Mouse (Mus musculus): ENCODE measurements around the gene Pias3. TPM values are rescaled to one million over a fixed set of nuclear protein-coding genes. Genes with fewer than 3 reads are reported as not detected.
A peak's percentile ranks its signal among the peaks of the same experiment; 100 is the strongest.

Pias3 gene
- total and polyA plus RNA-seq, 2 experiments = 1.7 to 8.1 TPM

- H3K4me3 ChIP-seq (ENCODE audit: insufficient read depth, low read depth, low read length) = no peak overlapping the region
- H3K27me3 ChIP-seq (ENCODE audit: control insufficient read depth, insufficient read depth, low read length) = no peaks in the 10 kb centered on the region
- TF ChIP-seq POLR2A (IDR thresholded peaks at IDR 0.05; ENCODE audit: extremely low read depth, insufficient read depth, low read length) (no peak), CTCF (IDR thresholded peaks at IDR 0.05; ENCODE audit: low read depth, low read length) (no peak)
- H3K4me1 ChIP-seq (ENCODE audit: control insufficient read depth, insufficient read depth, low read length) = peaks cover 2% of the 10 kb centered on the region
- H3K9ac ChIP-seq (ENCODE audit: low read depth, low read length) = no peak overlapping the region
- H3K36me3 ChIP-seq (ENCODE audit: control insufficient read depth, insufficient read depth, low read length) = no peaks in the 10 kb centered on the region
- no peaks in the 10 kb centered on the region for H3K79me2 ChIP-seq (ENCODE audit: control insufficient read depth, insufficient read depth, low read length)
- H3K27ac ChIP-seq (replicated peaks; ENCODE audit: insufficient read depth, low read depth, low read length) = no peak overlapping the region
- 90% methylated on average over 5 of the region's 5 CpGs for WGBS
- DNase-seq (ENCODE audit: extremely low read depth, low read depth, low spot score) = no peak
Measured at GRCm38 (mm10) chr3:96666916-96667315, 29.3 kb upstream of the Pias3 start.

- DNase-seq (ENCODE audit: extremely low read depth, low read depth, low spot score) = peak; percentile 39
- Histone ChIP-seq H3K79me2 (ENCODE audit: control insufficient read depth, insufficient read depth, low read length) (no peaks in the 10 kb centered on the region), H3K27ac (replicated peaks; ENCODE audit: insufficient read depth, low read depth, low read length) (no peak overlapping the region), H3K4me1 (ENCODE audit: control insufficient read depth, insufficient read depth, low read length) (peaks cover 2% of the 10 kb centered on the region), H3K4me3 (ENCODE audit: insufficient read depth, low read depth, low read length) (no peak overlapping the region), H3K9ac (ENCODE audit: low read depth, low read length) (no peak overlapping the region), H3K27me3 (ENCODE audit: control insufficient read depth, insufficient read depth, low read length) (no peaks in the 10 kb centered on the region), H3K36me3 (ENCODE audit: control insufficient read depth, insufficient read depth, low read length) (no peaks in the 10 kb centered on the region)
- 15% methylated on average over 1 of the region's 1 CpGs for WGBS
- peak; percentile 38; the same call in 1 of the 2 replicates for TF ChIP-seq CTCF (IDR thresholded peaks at IDR 0.05; ENCODE audit: low read depth, low read length)
- TF ChIP-seq POLR2A (IDR thresholded peaks at IDR 0.05; ENCODE audit: extremely low read depth, insufficient read depth, low read length) = no peak
Measured at GRCm38 (mm10) chr3:96667316-96667715, 28.9 kb upstream of the Pias3 start.

GRCm38 (mm10) chr3:96668424-96669067, 27.6 kb upstream of the Pias3 start:
- TF ChIP-seq CTCF (IDR thresholded peaks at IDR 0.05; ENCODE audit: low read depth, low read length) (no peak), POLR2A (IDR thresholded peaks at IDR 0.05; ENCODE audit: extremely low read depth, insufficient read depth, low read length) (no peak)
- no peak overlapping the region for H3K4me3 ChIP-seq (ENCODE audit: insufficient read depth, low read depth, low read length)
- 92% methylated on average over 5 of the region's 5 CpGs for WGBS

GRCm38 (mm10) chr3:96669727-96670468, 26.3 kb upstream of the Pias3 start, which contains the start of gene Ankrd35:
Gene Ankrd35 (plus strand): TSS chr3:96670131.
- no peak within 1 kb of the TSS for H3K27ac ChIP-seq (replicated peaks; ENCODE audit: insufficient read depth, low read depth, low read length)
- TF ChIP-seq POLR2A (IDR thresholded peaks at IDR 0.05; ENCODE audit: extremely low read depth, insufficient read depth, low read length) = no peak
- TF ChIP-seq CTCF (IDR thresholded peaks at IDR 0.05; ENCODE audit: low read depth, low read length) = peak; percentile 41
- H3K9ac ChIP-seq (ENCODE audit: low read depth, low read length) = 0 out of 2 replicates have a peak within 1 kb of the TSS, but pooled peaks have one; percentile 29
- H3K27me3 ChIP-seq (ENCODE audit: control insufficient read depth, insufficient read depth, low read length) = no peaks in the 10 kb centered on the region
- H3K4me3 ChIP-seq (ENCODE audit: insufficient read depth, low read depth, low read length) = peak within 1 kb of the TSS; percentile 37; the same call in 1 of the 2 replicates
- no peaks in the 10 kb centered on the region for H3K79me2 ChIP-seq (ENCODE audit: control insufficient read depth, insufficient read depth, low read length)
- 7% methylated on average over 35 of the region's 35 CpGs for WGBS
- DNase-seq (ENCODE audit: extremely low read depth, low read depth, low spot score) = peak; percentile 83
- no peaks in the 10 kb centered on the region for H3K36me3 ChIP-seq (ENCODE audit: control insufficient read depth, insufficient read depth, low read length)
- no peaks in the 10 kb centered on the region for H3K4me1 ChIP-seq (ENCODE audit: control insufficient read depth, insufficient read depth, low read length)

More at GRCm38 (mm10) chr3:96668424-96669067, 27.6 kb upstream of the Pias3 start:
- DNase-seq (ENCODE audit: extremely low read depth, low read depth, low spot score) = no peak
- no peaks in the 10 kb centered on the region for H3K27me3 ChIP-seq (ENCODE audit: control insufficient read depth, insufficient read depth, low read length)
- H3K4me1 ChIP-seq (ENCODE audit: control insufficient read depth, insufficient read depth, low read length) = peaks cover 2% of the 10 kb centered on the region
- H3K36me3 ChIP-seq (ENCODE audit: control insufficient read depth, insufficient read depth, low read length) = no peaks in the 10 kb centered on the region
- no peaks in the 10 kb centered on the region for H3K79me2 ChIP-seq (ENCODE audit: control insufficient read depth, insufficient read depth, low read length)
- H3K9ac ChIP-seq (ENCODE audit: low read depth, low read length) = no peak overlapping the region
- no peak overlapping the region for H3K27ac ChIP-seq (replicated peaks; ENCODE audit: insufficient read depth, low read depth, low read length)

- no peak for DNase-seq (ENCODE audit: extremely low read depth, low read depth, low spot score)
- H3K9ac ChIP-seq (ENCODE audit: low read depth, low read length) = no peak overlapping the region
- no peaks in the 10 kb centered on the region for H3K4me1 ChIP-seq (ENCODE audit: control insufficient read depth, insufficient read depth, low read length)
- no peaks in the 10 kb centered on the region for H3K27me3 ChIP-seq (ENCODE audit: control insufficient read depth, insufficient read depth, low read length)
- no peaks in the 10 kb centered on the region for H3K36me3 ChIP-seq (ENCODE audit: control insufficient read depth, insufficient read depth, low read length)
- TF ChIP-seq POLR2A (IDR thresholded peaks at IDR 0.05; ENCODE audit: extremely low read depth, insufficient read depth, low read length) (no peak), CTCF (IDR thresholded peaks at IDR 0.05; ENCODE audit: low read depth, low read length) (no peak)
- no peak overlapping the region for H3K4me3 ChIP-seq (ENCODE audit: insufficient read depth, low read depth, low read length)
- WGBS = 98% methylated on average over 5 of the region's 5 CpGs
- H3K79me2 ChIP-seq (ENCODE audit: control insufficient read depth, insufficient read depth, low read length) = no peaks in the 10 kb centered on the region
- no peak overlapping the region for H3K27ac ChIP-seq (replicated peaks; ENCODE audit: insufficient read depth, low read depth, low read length)
Measured at GRCm38 (mm10) chr3:96671519-96671918, 24.7 kb upstream of the Pias3 start.

Data from liver, adult 2 months (tissue).